Mouse (Mus musculus) bone marrow, adult 2 months (tissue): Measurements from ENCODE around the gene Mecom.

Source experiments
- CTCF ChIP-seq: fragments of 200-500 bp; IDR thresholded peaks from 2 replicates; pipeline ENCODE4 v1.5.1; 2011; ENCODE audit warnings: low read length, control low read depth; ENCODE audit not compliant: control insufficient read depth, insufficient read depth
- POLR2A ChIP-seq: fragments of 200-500 bp; IDR thresholded peaks from 2 replicates; pipeline ENCODE4 v1.6.1; 2011; ENCODE audit warnings: low read depth, mild to moderate bottlenecking, control low read depth, low read length, borderline replicate concordance; ENCODE audit not compliant: control insufficient read depth

GRCm38 (mm10) chr3:30237493-30237892, 310.3 kb downstream of the Mecom start:
- TF ChIP-seq POLR2A (no peak), CTCF (no peak)
